Mouse (Mus musculus) limb, embryonic 10.5 days (tissue): Measurements from ENCODE around the gene Daam1. TPM values are rescaled to one million over a fixed set of nuclear protein-coding genes. Genes with fewer than 3 reads are reported as not detected.

Experiments used
- DNase-seq: peaks from one replicate; pipeline ENCODE4 v3.0.0-alpha.2; 2017; ENCODE audit warnings: low spot score
- H3K27ac ChIP-seq: fragments of 300-500 bp; sonication (generic); 2 replicates; pipeline ENCODE4 v1.5.1; 2016; ENCODE audit warnings: mild to moderate bottlenecking
- H3K27me3 ChIP-seq: fragments of 300-500 bp; sonication (generic); 2 replicates; pipeline ENCODE4 v1.6.1; 2016; ENCODE audit warnings: low read depth, mild to moderate bottlenecking; ENCODE audit not compliant: poor library complexity, severe bottlenecking
- H3K36me3 ChIP-seq: fragments of 300-500 bp; sonication (generic); 2 replicates; pipeline ENCODE4 v1.6.1; 2016; ENCODE audit warnings: mild to moderate bottlenecking, moderate library complexity
- H3K4me1 ChIP-seq: fragments of 300-500 bp; sonication (generic); 2 replicates; pipeline ENCODE4 v1.6.1; 2016
- H3K4me3 ChIP-seq: fragments of 300-500 bp; sonication (generic); 2 replicates; pipeline ENCODE4 v1.5.1; 2016; ENCODE audit warnings: mild to moderate bottlenecking, moderate library complexity
- H3K9me3 ChIP-seq: fragments of 300-500 bp; sonication (generic); replicated peaks from 2 replicates; pipeline ENCODE4 v1.6.1; 2016; ENCODE audit warnings: mild to moderate bottlenecking
- WGBS: fragments of 180-500 bp; shearing (Covaris S2); methylation state at CpG from one replicate; pipeline ENCODE4 v1.1.7; 2016; 5-methylcytosine and 5-hydroxymethylcytosine counted together
- polyA plus RNA-seq: library from polyadenylated mRNA; unstranded; fragments of >200 nt; fragmentation: Nextera tagmentation; extraction: Ambion mirVana; gene quantifications from 2 replicates; pipeline ENCODE4 v1.2.1, GENCODE M21; 2016

Gene Daam1
- polyA plus RNA-seq, 1 experiment from 2014 or later: 5.2 TPM

GRCm38 (mm10) chr12:71874984-71875383 is 44.1 kb downstream of the Daam1 start:
- DNase-seq: no peak
- WGBS: 83% methylated on average over 3 of the region's 3 CpGs
- no peaks in the 10 kb centered on the region for H3K36me3 ChIP-seq
- H3K4me1 ChIP-seq: peaks cover 4% of the 10 kb centered on the region; the same call in 1 of the 2 replicates
- no peak overlapping the region for H3K27ac ChIP-seq
- H3K4me3 ChIP-seq: no peak overlapping the region
- H3K27me3 ChIP-seq: no peaks in the 10 kb centered on the region
- no peaks in the 10 kb centered on the region for H3K9me3 ChIP-seq

- Histone ChIP-seq H3K27ac (no peak overlapping the region), H3K36me3 (no peaks in the 10 kb centered on the region), H3K9me3 (no peaks in the 10 kb centered on the region), H3K4me3 (no peak overlapping the region), H3K27me3 (no peaks in the 10 kb centered on the region), H3K4me1 (peaks cover 4% of the 10 kb centered on the region; the same call in 1 of the 2 replicates)
- DNase-seq: no peak
- WGBS: 86% methylated on average over 7 of the region's 7 CpGs
These were observed 45.0 kb downstream of the Daam1 start for GRCm38 (mm10) chr12:71875761-71876489.

DNA sequence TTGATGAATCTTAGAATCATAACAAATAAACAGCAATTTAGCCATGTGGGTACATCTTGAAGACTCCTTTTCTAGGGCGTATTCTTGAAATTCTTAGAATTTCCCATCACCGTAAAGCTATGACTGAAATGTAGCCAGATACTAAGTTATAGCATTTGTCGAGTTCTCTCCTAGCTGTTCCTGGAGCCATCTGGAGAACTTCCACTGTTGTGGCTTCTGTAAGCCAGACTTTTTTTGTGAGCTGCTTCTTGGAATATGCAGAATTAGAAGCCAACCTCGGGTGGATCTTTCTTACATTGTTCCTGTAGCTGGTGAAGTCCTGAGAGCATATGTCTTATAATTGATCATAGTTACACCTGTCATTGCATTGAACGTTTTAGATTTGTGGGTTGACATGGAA is 50.1 kb downstream of the Daam1 start:
- no peaks in the 10 kb centered on the region for H3K36me3 ChIP-seq
- H3K27ac ChIP-seq: no peak overlapping the region
- peaks cover 7% of the 10 kb centered on the region for H3K4me1 ChIP-seq
- 87% methylated on average over 5 of the region's 5 CpGs for WGBS
- no peak for DNase-seq
- no peak overlapping the region for H3K4me3 ChIP-seq
- no peaks in the 10 kb centered on the region for H3K9me3 ChIP-seq
- no peaks in the 10 kb centered on the region for H3K27me3 ChIP-seq

GRCm38 (mm10) chr12:71881477-71881876 is 50.6 kb downstream of the Daam1 start:
- no peaks in the 10 kb centered on the region for H3K9me3 ChIP-seq
- no peak overlapping the region for H3K4me3 ChIP-seq
- no peaks in the 10 kb centered on the region for H3K27me3 ChIP-seq
- WGBS: 85% methylated on average over 4 of the region's 4 CpGs
- H3K4me1 ChIP-seq: peaks cover 9% of the 10 kb centered on the region
- no peak for DNase-seq
- H3K36me3 ChIP-seq: no peaks in the 10 kb centered on the region
- H3K27ac ChIP-seq: no peak overlapping the region

GRCm38 (mm10) chr12:71883066-71883711 is 52.3 kb downstream of the Daam1 start:
- Histone ChIP-seq H3K9me3 (no peaks in the 10 kb centered on the region), H3K4me3 (no peak overlapping the region), H3K4me1 (peaks cover 9% of the 10 kb centered on the region), H3K27ac (no peak overlapping the region), H3K36me3 (no peaks in the 10 kb centered on the region), H3K27me3 (no peaks in the 10 kb centered on the region)
- DNase-seq: no peak
- 84% methylated on average over 9 of the region's 9 CpGs for WGBS

GRCm38 (mm10) chr12:71885170-71885574 is 54.3 kb downstream of the Daam1 start:
- WGBS: 77% methylated on average over 2 of the region's 2 CpGs
- Histone ChIP-seq H3K4me3 (no peak overlapping the region), H3K4me1 (peaks cover 17% of the 10 kb centered on the region), H3K36me3 (no peaks in the 10 kb centered on the region), H3K27ac (no peak overlapping the region), H3K9me3 (no peaks in the 10 kb centered on the region), H3K27me3 (no peaks in the 10 kb centered on the region)
- DNase-seq: no peak

GRCm38 (mm10) chr12:71885717-71886116 is 54.8 kb downstream of the Daam1 start:
- Histone ChIP-seq H3K27me3 (no peaks in the 10 kb centered on the region), H3K4me1 (peaks cover 17% of the 10 kb centered on the region), H3K4me3 (no peak overlapping the region), H3K27ac (no peak overlapping the region), H3K36me3 (no peaks in the 10 kb centered on the region), H3K9me3 (no peaks in the 10 kb centered on the region)
- 87% methylated on average over 4 of the region's 4 CpGs for WGBS
- no peak for DNase-seq

GRCm38 (mm10) chr12:71886406-71886805 is 55.5 kb downstream of the Daam1 start:
- Histone ChIP-seq H3K4me1 (peaks cover 20% of the 10 kb centered on the region), H3K9me3 (no peaks in the 10 kb centered on the region), H3K27me3 (no peaks in the 10 kb centered on the region), H3K4me3 (no peak overlapping the region), H3K27ac (no peak overlapping the region), H3K36me3 (no peaks in the 10 kb centered on the region)
- no peak for DNase-seq
- WGBS: 86% methylated on average over 5 of the region's 5 CpGs

DNA sequence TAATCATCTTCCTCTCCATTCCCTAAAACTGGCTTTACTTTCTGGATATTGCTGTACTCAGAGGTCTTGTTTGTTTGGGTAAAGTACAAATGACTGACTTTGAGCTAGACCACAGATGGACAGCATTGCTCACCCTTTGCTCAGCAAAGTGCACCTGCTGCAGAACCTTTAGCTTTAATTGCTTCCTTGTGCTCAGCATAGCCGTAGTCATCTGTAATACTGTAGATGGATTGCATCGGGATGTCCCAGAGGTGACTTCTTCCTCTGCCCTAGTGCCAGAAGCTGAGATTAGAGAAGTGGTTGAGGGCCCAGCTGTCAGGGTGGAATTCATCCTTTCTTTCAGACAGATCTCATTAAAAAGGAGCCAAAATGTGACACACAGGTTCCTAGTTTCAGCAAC is 56.1 kb downstream of the Daam1 start:
- no peaks in the 10 kb centered on the region for H3K9me3 ChIP-seq
- 73% methylated on average over 2 of the region's 2 CpGs for WGBS
- H3K36me3 ChIP-seq: no peaks in the 10 kb centered on the region
- H3K27me3 ChIP-seq: no peaks in the 10 kb centered on the region
- no peak for DNase-seq
- peaks cover 25% of the 10 kb centered on the region for H3K4me1 ChIP-seq
- H3K4me3 ChIP-seq: no peak overlapping the region
- no peak overlapping the region for H3K27ac ChIP-seq

DNA sequence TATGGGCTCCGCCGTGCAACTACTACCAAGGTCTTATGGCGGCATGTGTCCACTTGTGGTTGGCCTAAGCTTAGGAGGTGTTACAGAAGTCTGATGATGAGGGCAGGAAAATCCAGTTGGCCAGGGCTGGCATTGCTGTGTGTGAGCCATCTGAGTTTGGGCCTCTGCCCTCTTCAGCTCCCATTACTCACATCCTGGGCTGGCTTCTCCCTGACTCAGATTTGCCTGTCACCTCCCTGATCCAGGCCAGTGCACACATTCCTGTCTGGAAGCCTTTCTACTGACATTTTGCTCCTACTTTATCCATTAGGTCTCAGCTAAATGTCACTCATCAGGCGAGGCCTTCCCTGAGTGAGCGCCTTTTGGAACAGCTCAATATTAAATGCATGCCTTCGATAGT is 57.5 kb downstream of the Daam1 start:
- no peak for DNase-seq
- H3K36me3 ChIP-seq: no peaks in the 10 kb centered on the region
- no peaks in the 10 kb centered on the region for H3K27me3 ChIP-seq
- H3K4me1 ChIP-seq: peaks cover 28% of the 10 kb centered on the region
- no peak overlapping the region for H3K27ac ChIP-seq
- 91% methylated on average over 6 of the region's 6 CpGs for WGBS
- no peaks in the 10 kb centered on the region for H3K9me3 ChIP-seq
- H3K4me3 ChIP-seq: no peak overlapping the region

GRCm38 (mm10) chr12:71889266-71889665 is 58.4 kb downstream of the Daam1 start:
- Histone ChIP-seq H3K27ac (no peak overlapping the region), H3K36me3 (no peaks in the 10 kb centered on the region), H3K9me3 (no peaks in the 10 kb centered on the region), H3K27me3 (no peaks in the 10 kb centered on the region), H3K4me1 (peaks cover 28% of the 10 kb centered on the region), H3K4me3 (no peak overlapping the region)
- no peak for DNase-seq
- 66% methylated on average over 8 of the region's 8 CpGs for WGBS

GRCm38 (mm10) chr12:71890282-71890681 is 59.4 kb downstream of the Daam1 start:
- WGBS: 93% methylated on average over 1 of the region's 1 CpGs
- no peaks in the 10 kb centered on the region for H3K27me3 ChIP-seq
- no peaks in the 10 kb centered on the region for H3K36me3 ChIP-seq
- no peak overlapping the region for H3K4me3 ChIP-seq
- H3K9me3 ChIP-seq: no peaks in the 10 kb centered on the region
- no peak overlapping the region for H3K27ac ChIP-seq
- DNase-seq: no peak
- peaks cover 28% of the 10 kb centered on the region for H3K4me1 ChIP-seq

GRCm38 (mm10) chr12:71891729-71892355 is 61.0 kb downstream of the Daam1 start:
- Histone ChIP-seq H3K27ac (no peak overlapping the region), H3K9me3 (no peaks in the 10 kb centered on the region), H3K4me3 (no peak overlapping the region), H3K4me1 (peaks cover 19% of the 10 kb centered on the region), H3K27me3 (no peaks in the 10 kb centered on the region), H3K36me3 (no peaks in the 10 kb centered on the region)
- WGBS: 66% methylated on average over 7 of the region's 7 CpGs
- DNase-seq: no peak
